Mouse (Mus musculus) erythroblast, embryonic 14.5 days (primary cell): ENCODE data around the gene Dnajb3.

Source experiments
- GATA1 ChIP-seq: IDR thresholded peaks from 2 replicates; pipeline ENCODE4 v1.6.1; 2012; ENCODE audit warnings: low read length, inconsistent platforms, mixed read lengths
- TAL1 ChIP-seq: IDR thresholded peaks from 3 replicates; pipeline ENCODE4 v1.6.1; 2012; ENCODE audit warnings: low read length, inconsistent platforms, mixed read lengths

DNA sequence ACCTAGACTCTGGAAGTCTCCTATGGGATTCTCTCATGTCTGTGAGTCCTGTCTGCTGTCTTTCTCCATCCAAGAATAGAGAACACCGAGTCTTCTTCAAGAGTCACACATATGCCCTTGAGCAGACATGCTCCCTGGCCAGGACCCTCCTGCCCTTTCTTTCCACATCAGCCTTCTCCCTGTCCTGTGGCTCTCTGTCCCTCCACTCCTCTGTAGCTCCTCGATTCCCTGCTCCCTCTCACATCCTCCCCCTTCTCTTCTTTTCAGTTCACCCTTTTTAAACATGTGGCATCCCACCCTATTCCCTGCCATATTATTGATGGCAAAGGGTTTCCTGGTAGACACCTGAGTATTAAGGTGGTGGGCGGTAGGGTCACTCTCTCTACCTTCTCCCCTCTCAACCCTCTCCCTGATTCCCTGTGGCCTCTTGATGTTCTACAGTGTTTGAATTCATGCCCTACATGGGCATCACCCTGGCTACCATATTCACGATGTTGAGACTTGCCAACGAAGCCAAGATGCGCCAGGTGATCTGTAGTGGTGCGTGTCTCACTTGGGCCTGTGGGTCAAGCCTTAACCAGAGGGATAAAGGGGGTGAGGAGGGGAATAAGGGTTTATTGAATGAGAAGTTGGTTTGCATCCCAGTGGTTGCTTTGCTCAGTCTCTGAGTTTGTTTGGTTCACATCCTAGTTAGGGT is 26.4 kb upstream of the Dnajb3 start:
- TF ChIP-seq TAL1 = no peak
- no peak for TF ChIP-seq GATA1
